Mouse (Mus musculus): ENCODE results near the gene Crygb.

DNA sequence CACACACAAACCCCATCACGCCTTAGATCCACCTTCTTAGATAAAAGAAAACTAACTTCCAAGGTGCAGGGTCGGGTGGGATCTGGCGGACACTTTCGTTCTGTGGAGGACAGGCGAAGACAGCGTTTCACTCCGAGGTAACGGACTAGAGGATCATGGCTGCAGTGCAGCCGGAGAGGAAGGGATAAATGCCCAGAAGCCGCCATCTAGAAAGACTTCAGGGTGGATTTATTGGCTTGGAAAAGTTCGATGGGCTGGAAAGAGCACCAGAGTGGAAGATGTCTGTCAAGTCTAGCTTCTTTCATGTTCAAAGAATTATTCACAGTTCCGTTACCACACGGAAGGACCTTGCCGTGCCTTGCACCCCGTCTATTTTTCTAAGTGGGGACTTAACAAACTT lies 17.9 kb downstream of the Crygb start:
- TF ChIP-seq CTCF (IDR thresholded peaks at IDR 0.05; ENCODE audit: control insufficient read depth, insufficient read depth, low read length) (no peak), POLR2A (IDR thresholded peaks at IDR 0.05; ENCODE audit: borderline replicate concordance, control insufficient read depth, low read depth, low read length) (no peak)

Measured in bone marrow, adult 2 months (tissue).